In the genomic region with DNA sequence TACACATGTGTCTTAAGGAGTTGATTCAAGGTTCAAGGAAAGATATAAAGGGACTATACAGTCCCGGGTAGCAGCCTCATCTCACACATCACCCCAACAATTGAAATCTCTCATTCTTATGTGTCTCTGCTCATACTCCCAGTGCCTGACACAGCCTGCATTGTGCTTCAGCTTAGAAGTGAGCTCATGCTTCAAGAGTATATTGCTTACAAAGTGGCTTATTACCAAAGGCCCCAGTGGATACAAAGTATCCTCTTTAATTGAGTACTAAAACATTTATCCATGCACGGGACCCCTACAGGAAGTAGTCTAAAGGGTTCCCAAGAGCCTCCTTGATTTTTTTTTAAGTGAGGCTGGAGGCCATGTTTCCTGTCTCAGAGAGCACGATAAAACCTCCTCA, we compare ENCODE assay signal across 20 mouse cellular contexts.
"Had no signal": no experiment of that assay in that cellular context is flagged by ENCODE, and none has a peak within 500 bp of the region (broad histone marks: within the 10 kb centered on the region; RNA-seq: fewer than 3 reads in every experiment).

No protein-coding gene starts in this region.

- H3K4me2 ChIP-seq: kidney, embryonic 15.5 days; limb, embryonic 12.5 days; liver, embryonic 12.5 days; liver, embryonic 15.5 days; lung, embryonic 15.5 days had no signal

- H3K9ac ChIP-seq: kidney, embryonic 15.5 days; limb, embryonic 12.5 days; liver, embryonic 12.5 days; liver, embryonic 15.5 days; lung, embryonic 15.5 days had no signal

- H3K9me3 ChIP-seq: kidney, embryonic 15.5 days; limb, embryonic 12.5 days; liver, embryonic 12.5 days; liver, embryonic 15.5 days; lung, embryonic 15.5 days; megakaryocyte, embryonic 14.5 days; midbrain, embryonic 10.5 days had no signal

- H3K27ac ChIP-seq: kidney, embryonic 15.5 days; left cerebral cortex, adult 2 months; limb, embryonic 12.5 days; liver, embryonic 12.5 days; liver, embryonic 15.5 days; lung, embryonic 15.5 days; midbrain, embryonic 10.5 days had no signal

- DNase-seq: kidney, adult 11 months; kidney, adult 8-10 months; kidney, postnatal 10 days; kidney, postnatal 36 days; layer of hippocampus, postnatal 36 days; liver; lung, adult 18-20 months; lung, postnatal 10 days; lung, postnatal 36 days; midbrain, embryonic 14.5 days; thymus, adult 18-20 months; thymus, postnatal 36 days had no signal

- ATAC-seq: liver, embryonic 12.5 days had no signal

- H3K36me3 ChIP-seq: kidney, embryonic 15.5 days; limb, embryonic 12.5 days; liver, embryonic 12.5 days; liver, embryonic 15.5 days; lung, embryonic 15.5 days; midbrain, embryonic 10.5 days had no signal

- H3K4me1 ChIP-seq: liver, embryonic 12.5 days; liver, embryonic 15.5 days; lung, embryonic 15.5 days had no signal

- H3K4me3 ChIP-seq: kidney, embryonic 15.5 days; left cerebral cortex, adult 2 months; limb, embryonic 12.5 days; liver, embryonic 12.5 days; liver, embryonic 15.5 days; lung, embryonic 15.5 days; megakaryocyte, embryonic 14.5 days; midbrain, embryonic 10.5 days had no signal
